Mouse (Mus musculus): ENCODE data around the gene Neo1. TPM values are rescaled to one million over a fixed set of nuclear protein-coding genes. Genes with fewer than 3 reads are reported as not detected.

Gene Neo1
- 33.7 and 35.6 TPM in 2 replicates for polyA plus RNA-seq (2015; fragmentation: Nextera tagmentation; extraction: Ambion mirVana)

DNA sequence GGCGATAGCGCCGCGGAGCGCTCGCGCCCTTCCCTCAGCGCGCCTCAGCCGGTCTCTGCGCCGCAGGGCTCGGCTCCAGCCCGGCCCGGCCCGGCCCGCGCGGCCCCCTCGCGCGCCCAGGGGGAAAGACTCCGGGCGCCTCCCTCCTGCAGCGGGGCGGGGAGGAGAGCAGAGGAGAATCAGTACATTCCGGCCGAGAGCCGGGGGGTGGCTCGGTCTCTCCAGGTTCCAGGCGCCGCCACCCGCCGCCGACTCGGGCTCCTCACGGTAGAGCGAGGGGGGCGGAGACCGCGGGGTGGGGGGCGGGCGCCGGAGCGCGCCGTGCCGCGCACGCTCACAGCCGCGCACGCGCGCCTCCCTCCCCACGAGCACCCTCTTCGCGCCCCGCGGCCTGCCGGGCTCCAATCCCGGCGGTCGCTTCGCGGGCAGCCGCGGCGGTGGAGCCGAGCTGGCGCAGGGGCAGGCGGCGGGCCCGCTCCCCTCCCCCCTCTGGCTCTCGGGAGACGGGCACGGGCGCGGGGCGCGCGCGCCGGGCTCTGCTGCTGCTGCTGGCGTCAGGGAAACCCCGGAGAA, at the start of gene Neo1:
Gene Neo1, minus strand, starts transcription at position 283 of the 573 bp plus-strand sequence.
- H3K4me2 ChIP-seq, result peak within 1 kb of the TSS; percentile 82
- peak within 1 kb of the TSS; percentile 98 for H3K4me3 ChIP-seq
- WGBS, result under 1% methylated on average over 37 of the region's 86 CpGs
- H3K36me3 ChIP-seq (ENCODE audit: poor library complexity, severe bottlenecking), result no peaks in the 10 kb centered on the region
- H3K27me3 ChIP-seq, result no peaks in the 10 kb centered on the region
- H3K9ac ChIP-seq, result peak within 1 kb of the TSS; percentile 96
- H3K4me1 ChIP-seq, result peaks cover 30% of the 10 kb centered on the region
- peak within 1 kb of the TSS; percentile 100 for H3K27ac ChIP-seq
- peak; percentile 95 for ATAC-seq
- H3K9me3 ChIP-seq (replicated peaks), result no peaks in the 10 kb centered on the region

- Histone ChIP-seq H3K4me1 (peaks cover 37% of the 10 kb centered on the region), H3K4me3 (no peak overlapping the region), H3K27me3 (no peaks in the 10 kb centered on the region; the same call in 1 of the 2 replicates), H3K9me3 (replicated peaks) (no peaks in the 10 kb centered on the region), H3K4me2 (no peak overlapping the region), H3K9ac (no peak overlapping the region), H3K27ac (no peak overlapping the region), H3K36me3 (ENCODE audit: poor library complexity, severe bottlenecking) (no peaks in the 10 kb centered on the region)
- no peak for ATAC-seq
- 48% methylated on average over 4 of the region's 4 CpGs for WGBS
Observed at GRCm38 (mm10) chr9:59075632-59076031, 39.4 kb upstream of the Neo1 start.

DNA sequence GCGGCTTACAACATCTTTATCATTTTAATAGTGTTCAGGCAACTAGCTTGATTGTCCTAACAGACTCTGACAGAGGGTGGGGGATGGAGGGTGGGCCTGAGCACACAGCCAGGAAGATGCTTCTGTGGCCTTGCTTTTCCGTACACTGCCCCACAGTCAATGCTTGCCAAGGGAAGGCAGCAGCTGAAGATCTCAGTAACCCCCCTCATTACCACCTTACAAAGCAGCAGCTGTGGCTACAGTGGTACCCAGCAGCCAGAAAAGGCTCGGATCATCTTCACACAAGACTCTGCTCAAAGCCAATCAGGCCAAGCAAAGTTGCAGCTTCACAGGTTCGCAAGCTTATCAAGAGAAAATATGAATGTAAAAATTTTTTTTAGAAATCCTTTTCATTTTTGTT, 37.6 kb upstream of the Neo1 start:
- Histone ChIP-seq H3K36me3 (ENCODE audit: poor library complexity, severe bottlenecking) (no peaks in the 10 kb centered on the region), H3K9ac (no peak overlapping the region), H3K27me3 (no peaks in the 10 kb centered on the region; the same call in 1 of the 2 replicates), H3K9me3 (replicated peaks) (no peaks in the 10 kb centered on the region), H3K4me2 (no peak overlapping the region), H3K4me1 (peaks cover 37% of the 10 kb centered on the region), H3K27ac (peak overlapping the region; percentile 73; the same call in 1 of the 2 replicates), H3K4me3 (no peak overlapping the region)
- no peak for ATAC-seq
- WGBS, result 61% methylated on average over 4 of the region's 4 CpGs

- peaks cover 37% of the 10 kb centered on the region for H3K4me1 ChIP-seq
- H3K4me3 ChIP-seq, result peak overlapping the region; percentile 13
- no peaks in the 10 kb centered on the region; the same call in 1 of the 2 replicates for H3K27me3 ChIP-seq
- peak overlapping the region; percentile 28; the same call in 1 of the 2 replicates for H3K9ac ChIP-seq
- H3K9me3 ChIP-seq (replicated peaks), result no peaks in the 10 kb centered on the region
- peak overlapping the region; percentile 54 for H3K4me2 ChIP-seq
- 11% methylated on average over 14 of the region's 14 CpGs for WGBS
- no peaks in the 10 kb centered on the region for H3K36me3 ChIP-seq (ENCODE audit: poor library complexity, severe bottlenecking)
- peak overlapping the region; percentile 73 for H3K27ac ChIP-seq
- peak; percentile 87 for ATAC-seq
Observed at GRCm38 (mm10) chr9:59072076-59072777, 36.0 kb upstream of the Neo1 start.

DNA sequence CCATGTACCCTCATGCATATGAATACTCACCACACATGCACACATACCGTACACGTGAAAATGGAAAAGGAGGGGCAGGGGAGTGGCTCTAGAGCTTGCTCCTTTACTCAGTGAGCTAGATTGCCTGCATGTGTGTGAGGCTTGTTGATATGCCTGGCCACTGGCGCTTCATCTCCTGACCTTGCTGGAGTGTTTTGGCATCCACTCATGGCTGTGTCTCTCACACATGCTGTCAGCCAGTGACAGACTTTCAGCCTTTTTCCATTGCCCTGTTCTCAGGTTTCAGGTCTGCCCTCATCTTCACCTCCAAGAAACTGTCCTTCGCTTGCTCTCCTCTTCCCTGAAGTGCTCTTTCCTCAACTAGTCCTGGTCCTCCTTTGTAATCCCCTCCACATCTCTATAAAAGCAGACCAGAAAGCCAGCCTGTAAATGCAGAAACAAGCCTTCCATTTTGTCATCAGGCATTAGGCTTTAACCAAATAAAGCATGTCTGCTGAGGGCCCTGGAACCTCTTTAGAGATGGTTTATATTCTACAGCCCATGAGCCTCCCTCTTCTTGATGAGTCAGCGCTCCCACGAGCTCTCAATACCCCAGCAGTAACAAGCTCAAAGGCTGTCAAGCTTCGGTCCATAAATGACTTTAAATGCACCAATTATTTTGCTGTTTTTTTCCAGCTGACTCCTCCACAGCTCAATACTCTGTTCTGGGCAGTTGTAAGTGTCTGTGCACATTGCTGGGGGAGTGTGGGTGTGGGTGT, 35.2 kb upstream of the Neo1 start:
- 0 out of 2 replicates have a peak overlapping the region, but pooled peaks have one; percentile 73 for H3K27ac ChIP-seq
- WGBS, result 60% methylated on average over 7 of the region's 7 CpGs
- H3K4me3 ChIP-seq, result no peak overlapping the region
- no peaks in the 10 kb centered on the region for H3K36me3 ChIP-seq (ENCODE audit: poor library complexity, severe bottlenecking)
- no peak for ATAC-seq
- H3K4me1 ChIP-seq, result peaks cover 43% of the 10 kb centered on the region
- no peaks in the 10 kb centered on the region for H3K9me3 ChIP-seq (replicated peaks)
- H3K9ac ChIP-seq, result no peak overlapping the region
- no peaks in the 10 kb centered on the region; the same call in 1 of the 2 replicates for H3K27me3 ChIP-seq
- H3K4me2 ChIP-seq, result peak overlapping the region; percentile 54

- H3K4me1 ChIP-seq, result peaks cover 44% of the 10 kb centered on the region
- no peak for ATAC-seq
- H3K9me3 ChIP-seq (replicated peaks), result no peaks in the 10 kb centered on the region
- no peak overlapping the region for H3K4me2 ChIP-seq
- no peaks in the 10 kb centered on the region; the same call in 1 of the 2 replicates for H3K27me3 ChIP-seq
- H3K27ac ChIP-seq, result no peak overlapping the region
- no peak overlapping the region for H3K4me3 ChIP-seq
- H3K9ac ChIP-seq, result no peak overlapping the region
- H3K36me3 ChIP-seq (ENCODE audit: poor library complexity, severe bottlenecking), result no peaks in the 10 kb centered on the region
- WGBS, result 86% methylated on average over 4 of the region's 4 CpGs
Observed at GRCm38 (mm10) chr9:59070216-59070615, 34.0 kb upstream of the Neo1 start.

- no peak for ATAC-seq
- Histone ChIP-seq H3K4me3 (no peak overlapping the region), H3K36me3 (ENCODE audit: poor library complexity, severe bottlenecking) (no peaks in the 10 kb centered on the region), H3K27ac (no peak overlapping the region), H3K9me3 (replicated peaks) (no peaks in the 10 kb centered on the region), H3K27me3 (no peaks in the 10 kb centered on the region), H3K4me1 (peaks cover 7% of the 10 kb centered on the region; the same call in 1 of the 2 replicates), H3K9ac (no peak overlapping the region), H3K4me2 (no peak overlapping the region)
- 70% methylated on average over 6 of the region's 6 CpGs for WGBS
Observed at GRCm38 (mm10) chr9:59065616-59066301, 29.5 kb upstream of the Neo1 start.

DNA sequence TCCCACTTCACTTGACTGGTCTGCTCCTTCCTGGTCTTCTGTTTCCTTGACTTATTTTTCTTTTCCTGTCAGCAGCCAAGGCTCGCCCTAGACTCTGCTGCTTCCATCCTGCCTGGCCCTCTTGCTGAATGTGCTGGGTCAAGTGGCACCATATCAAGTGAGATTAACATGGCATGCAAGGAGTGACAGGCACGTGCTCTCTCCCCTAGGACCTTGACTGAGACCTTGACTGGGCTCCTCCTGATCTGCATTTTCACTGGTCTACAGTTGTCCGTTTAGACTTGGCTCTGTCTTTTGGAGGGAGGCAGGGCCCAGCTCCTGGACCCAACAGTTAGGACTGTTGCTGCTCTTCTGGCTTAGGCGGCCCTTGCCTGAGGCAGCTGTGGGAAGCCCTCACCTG, 26.2 kb upstream of the Neo1 start:
- no peak overlapping the region for H3K27ac ChIP-seq
- H3K36me3 ChIP-seq (ENCODE audit: poor library complexity, severe bottlenecking), result no peaks in the 10 kb centered on the region
- H3K27me3 ChIP-seq, result no peaks in the 10 kb centered on the region
- H3K4me3 ChIP-seq, result no peak overlapping the region
- no peak overlapping the region for H3K4me2 ChIP-seq
- H3K9ac ChIP-seq, result no peak overlapping the region
- 76% methylated on average over 4 of the region's 4 CpGs for WGBS
- ATAC-seq, result no peak
- peaks cover 18% of the 10 kb centered on the region; the same call in 1 of the 2 replicates for H3K4me1 ChIP-seq
- H3K9me3 ChIP-seq (replicated peaks), result no peaks in the 10 kb centered on the region

GRCm38 (mm10) chr9:59060026-59060605, 23.9 kb upstream of the Neo1 start:
- ATAC-seq, result peak; percentile 86; the same call in 1 of the 2 replicates
- WGBS, result 68% methylated on average over 9 of the region's 9 CpGs
- H3K4me2 ChIP-seq, result no peak overlapping the region
- H3K27ac ChIP-seq, result peak overlapping the region; percentile 70
- H3K9ac ChIP-seq, result no peak overlapping the region
- peaks cover 11% of the 10 kb centered on the region; the same call in 1 of the 2 replicates for H3K4me1 ChIP-seq
- H3K4me3 ChIP-seq, result no peak overlapping the region
- H3K36me3 ChIP-seq (ENCODE audit: poor library complexity, severe bottlenecking), result no peaks in the 10 kb centered on the region
- no peaks in the 10 kb centered on the region for H3K9me3 ChIP-seq (replicated peaks)
- no peaks in the 10 kb centered on the region for H3K27me3 ChIP-seq

GRCm38 (mm10) chr9:59059158-59059557, 22.9 kb upstream of the Neo1 start:
- peaks cover 11% of the 10 kb centered on the region; the same call in 1 of the 2 replicates for H3K4me1 ChIP-seq
- no peaks in the 10 kb centered on the region for H3K9me3 ChIP-seq (replicated peaks)
- WGBS, result 82% methylated on average over 6 of the region's 6 CpGs
- ATAC-seq, result peak; percentile 70
- H3K27ac ChIP-seq, result peak overlapping the region; percentile 70
- no peaks in the 10 kb centered on the region for H3K27me3 ChIP-seq
- no peak overlapping the region for H3K4me3 ChIP-seq
- H3K9ac ChIP-seq, result no peak overlapping the region
- H3K4me2 ChIP-seq, result no peak overlapping the region
- H3K36me3 ChIP-seq (ENCODE audit: poor library complexity, severe bottlenecking), result no peaks in the 10 kb centered on the region

GRCm38 (mm10) chr9:59058060-59058459, 21.8 kb upstream of the Neo1 start:
- 69% methylated on average over 6 of the region's 6 CpGs for WGBS
- Histone ChIP-seq H3K4me1 (peaks cover 11% of the 10 kb centered on the region; the same call in 1 of the 2 replicates), H3K9ac (no peak overlapping the region), H3K4me2 (no peak overlapping the region), H3K4me3 (no peak overlapping the region), H3K36me3 (ENCODE audit: poor library complexity, severe bottlenecking) (no peaks in the 10 kb centered on the region), H3K27ac (no peak overlapping the region), H3K9me3 (replicated peaks) (no peaks in the 10 kb centered on the region), H3K27me3 (no peaks in the 10 kb centered on the region)
- no peak for ATAC-seq

All from forebrain, embryonic 13.5 days (tissue).